Mouse (Mus musculus) G1E (cell line): ENCODE measurements at regions not wholly inside any gene's neighbourhood (a gene's known extent, or its start where the extent isn't known, plus 50 kb on each side); places are given as distances from the start of the nearest gene placed in this dataset.

Source experiments
- ATAC-seq: 2 replicates; pipeline ENCODE4 v1.8.0; 2016; ENCODE audit warnings: mild to moderate bottlenecking; ENCODE audit not compliant: insufficient number of reproducible peaks, poor library complexity, low FRiP score, severe bottlenecking; ENCODE audit errors: extremely low read depth
- DNase-seq: peaks from one replicate; pipeline ENCODE4 v3.0.0; 2012; ENCODE audit warnings: low spot score
- H3K27me3 ChIP-seq: 2 replicates; pipeline ENCODE4 v1.6.1; 2012; ENCODE audit warnings: mild to moderate bottlenecking, low read length, inconsistent platforms; ENCODE audit not compliant: insufficient read depth
- H3K36me3 ChIP-seq: replicated peaks from 2 replicates; pipeline ENCODE3; 2012; ENCODE audit warnings: mild to moderate bottlenecking, inconsistent platforms
- H3K4me1 ChIP-seq: 2 replicates; pipeline ENCODE4 v1.6.1; 2012; ENCODE audit warnings: low read depth, low read length, inconsistent platforms, mixed read lengths; ENCODE audit not compliant: insufficient read depth
- H3K4me3 ChIP-seq: 2 replicates; pipeline ENCODE4 v1.5.1; 2012; ENCODE audit warnings: low read depth, mild to moderate bottlenecking, inconsistent platforms, low read length, moderate library complexity, mixed read lengths
- H3K9me3 ChIP-seq: replicated peaks from 2 replicates; pipeline ENCODE4 v1.6.1; 2012; ENCODE audit warnings: inconsistent platforms
- CTCF ChIP-seq: IDR thresholded peaks from 2 replicates; pipeline ENCODE4 v1.5.1; 2012; ENCODE audit warnings: low read depth, low read length, inconsistent platforms, mixed read lengths
- GATA1 ChIP-seq: IDR thresholded peaks from 2 replicates; pipeline ENCODE4 v1.6.1; 2012; ENCODE audit warnings: borderline replicate concordance, low read length, inconsistent platforms, mixed read lengths
- GATA2 ChIP-seq: IDR thresholded peaks from 2 replicates; pipeline ENCODE4 v1.6.1; 2012; ENCODE audit warnings: low read depth, low read length, inconsistent platforms, borderline replicate concordance
- POLR2AphosphoS5 ChIP-seq: IDR thresholded peaks from 2 replicates; pipeline ENCODE4 v1.6.1; 2012; ENCODE audit warnings: low read depth, low read length, inconsistent platforms; ENCODE audit not compliant: insufficient replicate concordance
- TAL1 ChIP-seq: conservative IDR thresholded peaks from 2 replicates; pipeline ENCODE4 v1.6.1; 2012; ENCODE audit warnings: low read depth, low read length, inconsistent platforms, mixed read lengths

DNA sequence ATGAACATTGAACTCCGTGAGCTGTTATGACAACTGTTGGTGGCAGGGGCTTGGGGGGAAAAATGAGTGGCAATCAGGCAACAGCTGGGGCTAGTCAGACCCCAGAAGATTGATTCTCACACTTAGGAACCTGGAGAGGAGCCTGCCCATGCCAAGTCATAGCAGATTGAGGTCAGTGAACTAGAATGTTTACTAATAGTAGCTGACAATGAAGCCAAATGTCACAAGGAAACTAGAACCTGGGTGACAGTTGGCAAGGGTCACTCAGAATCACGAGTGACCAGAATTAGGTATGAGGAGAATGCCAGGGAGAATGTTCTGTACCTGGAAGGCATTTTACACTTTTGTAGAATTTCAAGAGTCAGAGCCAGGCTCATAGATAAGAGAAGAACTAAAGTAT is 365.9 kb upstream of the Auts2 start:
- H3K9me3 ChIP-seq, result peaks cover 30% of the 10 kb centered on the region
- TF ChIP-seq CTCF, result no peak
- H3K27me3 ChIP-seq, result no peaks in the 10 kb centered on the region
- ATAC-seq (no peak), DNase-seq (no peak)
- no peak overlapping the region for H3K4me3 ChIP-seq
- no peaks in the 10 kb centered on the region for H3K4me1 ChIP-seq
- H3K36me3 ChIP-seq, result no peaks in the 10 kb centered on the region

DNA sequence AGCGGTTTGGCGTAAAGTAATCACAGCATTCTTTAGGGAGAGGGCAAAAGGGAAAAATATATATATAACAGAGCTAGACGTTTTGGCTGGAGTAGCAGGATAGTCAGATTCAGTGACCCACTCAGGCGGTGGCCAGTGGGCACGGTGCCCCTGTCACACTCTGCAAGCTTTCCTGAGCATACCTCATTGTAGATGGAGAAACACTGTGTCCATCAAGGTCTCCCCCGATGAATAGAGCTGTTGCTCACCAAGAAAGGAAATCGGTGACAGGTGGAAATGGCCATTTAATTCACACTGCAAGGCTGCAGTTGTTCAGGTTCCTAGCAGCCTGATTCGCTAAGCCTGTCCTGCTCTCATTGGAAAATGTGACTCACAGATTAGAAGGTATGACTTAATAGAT is 365.1 kb upstream of the Auts2 start:
- TF ChIP-seq POLR2AphosphoS5 (no peak), CTCF (no peak), GATA1 (no peak), TAL1 (no peak), GATA2 (no peak)
- ATAC-seq (no peak), DNase-seq (no peak)
- Histone ChIP-seq H3K4me1 (no peaks in the 10 kb centered on the region), H3K27me3 (no peaks in the 10 kb centered on the region), H3K4me3 (no peak overlapping the region), H3K9me3 (peaks cover 28% of the 10 kb centered on the region), H3K36me3 (no peaks in the 10 kb centered on the region)

DNA sequence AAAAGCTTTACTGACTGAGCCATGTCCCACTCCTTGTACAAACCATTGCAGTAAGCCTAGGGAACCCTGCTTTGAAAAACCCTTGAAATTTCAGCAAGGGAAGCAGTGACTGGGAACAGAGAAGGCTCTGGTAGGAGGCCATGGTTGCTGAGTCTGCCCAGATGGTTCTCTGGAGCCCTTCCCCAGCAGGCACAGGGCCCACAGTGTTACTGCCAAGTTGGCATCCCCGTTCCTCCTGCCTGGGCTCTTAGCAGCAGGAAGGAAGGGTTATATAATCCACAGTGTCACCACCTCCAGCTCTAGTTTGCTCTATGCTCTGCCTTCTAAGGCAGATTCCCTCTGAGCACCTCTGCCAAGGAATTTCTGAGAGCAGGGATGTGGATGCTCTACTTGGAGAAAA is 349.4 kb upstream of the Auts2 start:
- Histone ChIP-seq H3K9me3 (peaks cover 39% of the 10 kb centered on the region), H3K36me3 (no peaks in the 10 kb centered on the region), H3K4me3 (no peak overlapping the region), H3K4me1 (no peaks in the 10 kb centered on the region), H3K27me3 (no peaks in the 10 kb centered on the region)
- no peak for ATAC-seq
- no peak for TF ChIP-seq POLR2AphosphoS5
- no peak for TF ChIP-seq TAL1
- TF ChIP-seq GATA2, result no peak
- no peak for TF ChIP-seq CTCF
- TF ChIP-seq GATA1, result no peak
- DNase-seq, result no peak

DNA sequence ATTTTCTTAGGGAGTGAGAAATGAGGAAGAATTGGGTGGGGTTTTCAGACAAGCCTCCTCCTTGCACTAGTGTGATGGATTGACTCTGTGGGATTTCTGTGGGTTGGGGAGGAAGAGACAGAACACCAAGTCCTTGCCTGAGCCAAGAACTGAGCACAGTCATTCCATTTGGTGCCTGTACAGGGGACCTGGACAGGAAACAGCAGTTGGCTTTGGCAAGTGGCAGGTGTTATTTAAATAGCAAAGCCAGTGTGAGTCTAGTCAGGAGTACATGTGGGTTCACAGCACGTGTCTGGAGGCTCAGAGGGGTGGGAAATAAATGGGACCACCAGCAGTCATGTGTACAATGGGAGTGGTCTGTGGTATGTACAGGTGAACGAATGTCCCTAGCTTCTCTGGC is 341.0 kb upstream of the Auts2 start:
- Histone ChIP-seq H3K36me3 (no peaks in the 10 kb centered on the region), H3K4me1 (no peaks in the 10 kb centered on the region), H3K9me3 (peaks cover 15% of the 10 kb centered on the region), H3K27me3 (no peaks in the 10 kb centered on the region), H3K4me3 (no peak overlapping the region)
- ATAC-seq (no peak), DNase-seq (no peak)
- TF ChIP-seq GATA1 (no peak), TAL1 (no peak), GATA2 (no peak), POLR2AphosphoS5 (no peak), CTCF (no peak)

DNA sequence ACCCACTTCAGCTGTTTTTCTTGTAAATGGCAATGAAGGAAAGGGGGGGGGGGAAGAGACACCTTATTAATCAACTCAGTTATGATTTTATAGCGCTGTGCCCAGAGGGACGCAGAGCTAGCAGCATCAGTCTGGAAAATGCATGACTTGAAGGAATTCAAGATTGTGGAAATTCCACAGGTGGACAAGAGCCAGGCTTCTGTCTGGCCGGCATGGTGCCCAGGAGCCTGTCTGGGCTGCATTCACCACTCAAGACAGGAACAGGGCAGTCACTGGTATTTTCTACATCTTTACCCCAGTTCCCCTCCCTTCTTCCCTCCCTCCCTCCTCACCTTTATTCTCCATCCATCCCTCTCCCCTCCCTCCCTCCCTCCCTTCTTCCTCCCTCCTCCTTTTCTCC is 339.1 kb upstream of the Auts2 start:
- ATAC-seq (no peak), DNase-seq (no peak)
- TF ChIP-seq POLR2AphosphoS5 (no peak), TAL1 (no peak), CTCF (no peak), GATA2 (no peak)
- no peaks in the 10 kb centered on the region for H3K36me3 ChIP-seq
- peaks cover 29% of the 10 kb centered on the region for H3K9me3 ChIP-seq
- no peaks in the 10 kb centered on the region for H3K27me3 ChIP-seq
- no peaks in the 10 kb centered on the region for H3K4me1 ChIP-seq
- no peak overlapping the region for H3K4me3 ChIP-seq

DNA sequence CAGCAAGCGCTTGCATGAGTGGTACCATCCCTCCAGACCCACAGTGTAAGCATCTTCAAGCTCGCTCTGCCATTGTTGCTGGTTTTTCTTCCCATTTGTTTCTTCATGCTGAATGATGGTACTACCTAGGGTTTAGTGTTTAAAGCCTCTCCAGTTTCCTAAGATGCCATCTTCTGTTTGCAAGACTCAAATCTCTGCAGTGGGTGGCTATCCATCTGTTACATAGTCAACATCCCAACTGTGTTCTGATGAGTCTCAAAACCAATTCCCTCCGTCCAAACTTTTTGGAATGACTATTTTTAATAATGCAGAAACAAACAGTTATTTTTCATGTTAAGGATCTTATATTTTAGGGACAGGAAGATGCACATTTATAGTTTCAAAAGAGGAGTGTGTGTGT is 338.0 kb upstream of the Auts2 start:
- ATAC-seq, result no peak
- H3K27me3 ChIP-seq, result no peaks in the 10 kb centered on the region
- no peak overlapping the region for H3K4me3 ChIP-seq
- H3K4me1 ChIP-seq, result no peaks in the 10 kb centered on the region
- no peak for DNase-seq
- peaks cover 33% of the 10 kb centered on the region for H3K9me3 ChIP-seq
- TF ChIP-seq CTCF (no peak), GATA1 (no peak), TAL1 (no peak), GATA2 (no peak), POLR2AphosphoS5 (no peak)
- H3K36me3 ChIP-seq, result no peaks in the 10 kb centered on the region

DNA sequence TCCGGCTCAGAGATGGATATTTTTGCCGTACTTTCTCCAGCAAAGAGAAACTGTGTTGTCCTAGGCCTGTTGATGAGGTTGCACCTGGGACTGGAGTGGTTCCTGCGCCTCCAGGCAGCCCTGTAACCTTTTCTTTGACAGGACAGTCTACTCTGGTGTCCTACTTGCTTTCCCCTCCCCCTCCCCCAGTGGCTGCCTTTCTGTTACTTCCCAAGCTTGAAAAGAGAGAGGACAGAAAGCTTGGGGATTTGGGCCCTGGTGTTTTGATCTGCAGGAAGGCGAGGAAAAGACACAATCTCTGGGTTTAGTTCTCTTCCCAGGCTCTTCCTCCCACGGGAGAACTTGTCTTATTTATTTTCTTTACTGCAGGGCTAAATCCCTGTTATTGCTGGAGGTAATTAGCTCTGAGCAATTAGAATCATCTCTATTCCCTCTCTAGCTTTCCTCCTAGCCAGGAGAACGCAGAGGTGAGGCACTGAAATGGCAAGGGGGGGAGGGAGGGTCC is 333.2 kb upstream of the Auts2 start:
- TF ChIP-seq GATA2, result no peak
- TF ChIP-seq TAL1, result no peak
- no peak for TF ChIP-seq POLR2AphosphoS5
- no peak for TF ChIP-seq CTCF
- no peak for TF ChIP-seq GATA1
- Histone ChIP-seq H3K4me1 (no peaks in the 10 kb centered on the region), H3K36me3 (no peaks in the 10 kb centered on the region), H3K4me3 (no peak overlapping the region), H3K27me3 (no peaks in the 10 kb centered on the region), H3K9me3 (peaks cover 37% of the 10 kb centered on the region)
- no peak for DNase-seq
- no peak for ATAC-seq
